Mouse (Mus musculus) layer of hippocampus, adult 2 months (tissue): Measurements from ENCODE around the gene Crocc. TPM values are rescaled to one million over a fixed set of nuclear protein-coding genes. Genes with fewer than 3 reads are reported as not detected.

Experiments used
- DNase-seq, 2 experiments: peaks; one replicate each; pipeline ENCODE4 v3.0.0; 2022; ENCODE audit warnings: low spot score in 2 of 2
- H3K27ac ChIP-seq: fragments of 200-600 bp; 2 replicates; pipeline ENCODE4 v1.8.1; 2022
- H3K4me3 ChIP-seq: fragments of 200-600 bp; 2 replicates; pipeline ENCODE4 v1.8.1; 2022; ENCODE audit warnings: mild to moderate bottlenecking
- CTCF ChIP-seq: fragments of 200-600 bp; conservative IDR thresholded peaks from 2 replicates; pipeline ENCODE4 v1.8.1; 2022; ENCODE audit warnings: antibody characterized with exemption, mild to moderate bottlenecking, moderate library complexity
- total RNA-seq, 2 experiments: library from RNA; stranded (reverse); gene quantifications; 2 replicates each; pipeline ENCODE4 v1.2.3; 2021

The Crocc gene
- total RNA-seq, 2 experiments from 2014 or later, result 83.1 to 89.8 TPM

- Histone ChIP-seq H3K4me3 (no peak overlapping the region), H3K27ac (no peak overlapping the region)
- DNase-seq, result no peak
- TF ChIP-seq CTCF, result no peak
These were observed 18.3 kb upstream of the Crocc start for GRCm38 (mm10) chr4:141078510-141079137.

DNA sequence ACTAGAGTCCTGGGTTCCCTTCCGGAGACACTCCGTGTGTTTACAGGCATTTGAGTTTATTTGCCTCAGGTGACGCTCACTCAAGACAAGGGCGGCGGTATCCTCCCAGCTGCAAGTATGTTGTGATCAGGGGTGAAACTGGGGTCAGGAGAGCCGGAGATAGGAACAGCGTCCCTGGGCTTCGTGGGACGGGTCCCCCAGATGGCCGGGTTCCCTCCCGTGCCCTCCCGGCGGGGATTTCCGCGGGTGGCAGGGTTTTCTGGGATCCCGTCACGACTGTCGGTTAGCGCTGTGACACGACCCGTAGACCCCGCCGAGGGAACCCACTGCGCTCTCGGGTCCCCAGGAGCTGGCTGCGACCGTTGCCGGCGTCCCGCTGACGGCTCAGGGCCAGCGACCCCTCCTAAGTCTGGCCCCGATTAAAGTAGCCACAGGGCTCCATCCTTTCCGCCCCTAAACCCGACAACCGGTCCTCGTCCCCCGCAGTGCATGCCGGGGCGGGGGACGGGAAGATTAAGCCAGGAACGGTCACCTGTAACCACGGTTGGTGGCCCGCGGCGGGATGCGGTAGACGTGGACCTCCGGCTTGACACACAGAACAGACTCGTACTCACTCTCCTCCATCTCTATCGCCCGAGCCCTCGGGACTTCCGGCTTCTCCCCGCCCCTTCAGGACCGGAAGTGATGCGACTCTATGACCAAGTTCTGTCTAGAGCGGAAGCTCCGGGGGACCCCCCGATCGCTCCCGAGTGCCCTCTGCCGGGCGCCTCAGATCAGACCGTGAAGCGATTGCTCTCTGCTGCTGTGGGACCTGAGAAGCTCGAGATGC, 17.5 kb upstream of the Crocc start, which contains the start of gene Necap2:
Necap2 (minus strand) TSS at position 677 of the 829 bp plus-strand sequence.
- TF ChIP-seq CTCF, result peak; percentile 97
- DNase-seq, result peak; percentile 95 to 98
- H3K4me3 ChIP-seq, result peak within 1 kb of the TSS; percentile 92
- peak within 1 kb of the TSS; percentile 95 for H3K27ac ChIP-seq

DNA sequence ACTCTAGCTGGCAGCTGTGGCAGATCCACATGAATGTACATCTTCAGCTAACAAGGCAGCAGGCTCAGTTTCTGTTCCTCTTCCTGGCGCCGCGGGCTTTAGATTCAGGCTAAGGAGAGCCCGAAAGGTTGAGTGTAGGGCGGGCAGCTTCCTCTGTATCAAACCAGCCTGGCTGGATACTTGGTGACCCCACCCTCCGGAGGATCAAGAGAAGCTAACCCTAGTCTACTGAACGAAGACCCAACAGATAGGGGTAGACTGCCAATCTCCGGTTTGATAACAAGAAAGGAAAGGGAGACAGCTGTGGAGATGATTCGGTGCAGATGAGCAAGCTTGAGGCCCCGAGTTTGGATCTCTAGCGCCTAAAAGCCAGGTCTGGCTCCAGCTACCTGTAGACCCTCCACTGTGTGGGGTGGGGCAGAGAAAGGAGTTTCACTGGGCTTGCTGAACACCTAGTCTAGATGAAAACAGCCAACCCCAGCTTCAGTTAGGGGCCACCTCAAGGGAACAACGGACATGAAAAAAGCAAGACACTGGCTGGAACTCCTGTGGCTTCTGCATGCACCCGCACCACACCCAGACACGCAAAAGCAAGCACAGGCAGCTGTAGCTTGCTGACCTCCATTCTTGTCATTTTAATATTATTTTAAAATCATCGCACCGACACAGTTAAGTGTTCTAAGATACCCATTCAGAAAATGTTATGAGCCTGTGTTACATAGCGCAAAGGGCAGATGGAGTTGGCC, 16.6 kb upstream of the Crocc start:
- TF ChIP-seq CTCF, result no peak
- DNase-seq, result no peak
- Histone ChIP-seq H3K4me3 (peak overlapping the region; percentile 92), H3K27ac (peak overlapping the region; percentile 23; the same call in 1 of the 2 replicates)

GRCm38 (mm10) chr4:141074109-141074508, 13.8 kb upstream of the Crocc start:
- TF ChIP-seq CTCF, result no peak
- peak overlapping the region; percentile 61; the same call in 1 of the 2 replicates for H3K27ac ChIP-seq
- no peak for DNase-seq
- H3K4me3 ChIP-seq, result no peak overlapping the region

DNA sequence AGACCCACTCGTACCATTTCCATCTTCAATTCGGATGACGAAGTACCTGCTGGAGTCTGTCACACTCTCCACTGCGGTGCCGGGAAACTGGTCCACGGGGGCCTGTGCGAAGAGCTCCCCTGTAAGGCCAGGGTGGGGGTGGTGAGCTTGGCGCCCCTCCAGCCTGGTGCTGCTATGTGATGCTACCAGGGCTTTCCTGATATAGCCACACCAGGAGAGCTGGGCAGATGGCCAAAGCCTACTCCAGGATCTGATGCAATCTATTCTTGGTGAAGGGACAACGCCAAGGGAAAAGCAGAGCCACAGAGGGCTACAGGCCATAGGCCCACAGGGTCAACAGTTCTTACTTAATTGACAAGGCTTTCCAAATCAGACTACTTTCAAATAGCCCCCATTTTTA, 13.3 kb upstream of the Crocc start:
- TF ChIP-seq CTCF, result no peak
- no peak overlapping the region for H3K4me3 ChIP-seq
- H3K27ac ChIP-seq, result peak overlapping the region; percentile 61; the same call in 1 of the 2 replicates
- DNase-seq, result peak; percentile 45 to 61

DNA sequence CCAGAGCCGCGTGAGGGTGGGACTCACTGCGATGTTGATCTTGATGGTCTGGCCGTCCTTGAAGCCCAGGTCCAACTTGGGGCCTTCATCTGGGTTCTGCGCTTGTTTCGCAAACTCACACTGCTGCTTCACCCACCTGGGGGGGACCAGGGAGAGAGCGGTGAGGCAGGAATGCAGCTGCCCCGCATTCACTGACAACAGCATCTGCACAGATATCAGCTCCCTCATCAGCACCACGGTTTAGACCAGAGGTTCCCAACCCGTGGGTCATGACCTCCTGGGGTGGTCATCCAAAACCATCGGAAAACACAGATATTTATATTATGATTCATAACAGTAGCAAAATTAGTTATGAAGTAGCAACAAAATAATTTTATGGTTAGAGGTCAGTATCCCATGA, 12.2 kb upstream of the Crocc start:
- no peak for DNase-seq
- Histone ChIP-seq H3K27ac (no peak overlapping the region), H3K4me3 (no peak overlapping the region)
- no peak for TF ChIP-seq CTCF

GRCm38 (mm10) chr4:141069731-141070130, 9.4 kb upstream of the Crocc start:
- Histone ChIP-seq H3K4me3 (no peak overlapping the region), H3K27ac (no peak overlapping the region)
- peak in 1 of 2 experiments; percentile 65 for DNase-seq
- TF ChIP-seq CTCF, result peak; percentile 94; the same call in 1 of the 2 replicates

DNA sequence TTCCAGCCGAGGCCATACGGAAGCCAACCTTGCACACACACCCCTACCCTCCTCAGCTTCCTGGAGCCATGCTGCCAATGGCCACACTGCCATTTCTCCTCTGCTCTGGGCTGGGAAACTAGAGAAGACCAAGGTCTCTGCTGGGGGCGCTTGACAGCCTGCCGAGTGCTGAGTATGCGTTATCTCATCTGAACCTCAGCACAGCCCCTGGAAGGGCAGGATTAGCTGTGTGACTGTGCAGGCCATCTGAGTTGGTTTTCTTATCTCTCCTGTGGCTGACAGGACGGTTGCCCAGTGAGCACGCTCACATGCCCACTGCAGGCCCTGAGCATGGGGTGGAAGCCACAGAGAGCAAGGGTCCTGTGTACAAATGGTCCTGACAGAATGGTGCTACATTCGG, 8.3 kb upstream of the Crocc start:
- no peak for DNase-seq
- no peak for TF ChIP-seq CTCF
- Histone ChIP-seq H3K27ac (no peak overlapping the region), H3K4me3 (no peak overlapping the region)

DNA sequence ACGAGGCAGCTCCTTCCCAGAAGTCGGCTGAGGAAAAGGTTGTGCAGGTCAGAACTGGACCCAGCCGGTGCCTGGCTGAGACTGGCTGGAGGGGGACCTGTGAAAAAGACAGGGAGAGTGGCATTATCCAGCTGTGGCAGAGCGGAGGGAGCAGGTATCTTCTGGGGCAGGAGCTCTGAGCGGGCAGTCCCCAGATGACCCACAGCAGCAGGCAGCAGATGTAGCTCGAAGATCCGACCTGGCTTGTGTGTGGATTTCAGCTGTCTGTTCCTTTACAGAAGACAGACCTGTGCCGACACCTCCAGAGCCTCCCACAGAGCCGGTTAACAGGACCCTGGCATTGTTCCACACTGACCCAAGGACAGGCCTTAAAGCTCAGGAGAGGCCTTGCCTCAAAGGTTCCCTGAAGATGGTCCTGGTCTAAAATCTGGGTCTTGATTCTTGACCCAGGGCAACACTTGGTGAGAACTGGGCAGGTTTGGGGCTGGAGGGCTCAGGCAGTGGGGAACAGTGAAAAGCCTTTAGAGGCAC, 7.2 kb upstream of the Crocc start:
- no peak for DNase-seq

GRCm38 (mm10) chr4:141066709-141067515, 6.6 kb upstream of the Crocc start:
- no peak overlapping the region for H3K27ac ChIP-seq
- no peak overlapping the region for H3K4me3 ChIP-seq
- no peak for DNase-seq
- TF ChIP-seq CTCF, result no peak

More for the DNA sequence above, 7.2 kb upstream of the Crocc start:
- TF ChIP-seq CTCF, result no peak
- H3K4me3 ChIP-seq, result no peak overlapping the region
- H3K27ac ChIP-seq, result no peak overlapping the region

- H3K4me3 ChIP-seq, result no peak overlapping the region
- H3K27ac ChIP-seq, result no peak overlapping the region
- TF ChIP-seq CTCF, result peak; percentile 95
- peak; percentile 80 to 83 for DNase-seq
These were observed 4.8 kb upstream of the Crocc start for GRCm38 (mm10) chr4:141065123-141065522.

- no peak for TF ChIP-seq CTCF
- Histone ChIP-seq H3K4me3 (no peak overlapping the region), H3K27ac (no peak overlapping the region)
- no peak for DNase-seq
These were observed 3.8 kb upstream of the Crocc start for GRCm38 (mm10) chr4:141064104-141064659.
